Mouse (Mus musculus) neutrophil, adult 59 days (primary cell): ENCODE data around the gene Nup160. TPM values are rescaled to one million over a fixed set of nuclear protein-coding genes. Genes with fewer than 3 reads are reported as not detected.

Source experiments
- total RNA-seq, 2 experiments: library from RNA; stranded (reverse); gene quantifications; 1 replicate in 1 of 2; 2 replicates in 1 of 2; pipeline ENCODE4 v1.2.4; 2023

Gene Nup160
- total RNA-seq = 10 to 100 TPM; 30.4 to 33.0 TPM

DNA sequence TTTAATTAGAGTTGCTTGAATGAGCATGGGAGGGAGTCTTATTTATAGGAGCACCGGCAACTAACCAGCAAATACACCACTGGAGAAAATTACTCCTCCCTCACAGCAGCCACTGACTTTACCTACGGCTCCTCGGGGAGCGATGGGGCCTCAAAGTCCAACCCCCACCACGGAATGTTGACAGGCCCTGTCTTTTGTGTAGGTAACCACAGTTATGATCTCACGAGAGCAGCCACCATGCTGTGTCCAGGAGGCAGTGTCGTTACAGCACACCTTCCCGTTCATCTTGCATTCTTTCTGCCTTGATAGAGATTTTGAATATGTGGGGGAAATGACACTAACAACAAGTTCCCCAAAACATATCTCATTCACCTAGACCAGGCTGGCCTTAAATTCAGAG lies at the start of gene Nup160:
Gene Nup160 (plus strand): TSS at position 209 of the 400 bp plus-strand sequence.

DNA sequence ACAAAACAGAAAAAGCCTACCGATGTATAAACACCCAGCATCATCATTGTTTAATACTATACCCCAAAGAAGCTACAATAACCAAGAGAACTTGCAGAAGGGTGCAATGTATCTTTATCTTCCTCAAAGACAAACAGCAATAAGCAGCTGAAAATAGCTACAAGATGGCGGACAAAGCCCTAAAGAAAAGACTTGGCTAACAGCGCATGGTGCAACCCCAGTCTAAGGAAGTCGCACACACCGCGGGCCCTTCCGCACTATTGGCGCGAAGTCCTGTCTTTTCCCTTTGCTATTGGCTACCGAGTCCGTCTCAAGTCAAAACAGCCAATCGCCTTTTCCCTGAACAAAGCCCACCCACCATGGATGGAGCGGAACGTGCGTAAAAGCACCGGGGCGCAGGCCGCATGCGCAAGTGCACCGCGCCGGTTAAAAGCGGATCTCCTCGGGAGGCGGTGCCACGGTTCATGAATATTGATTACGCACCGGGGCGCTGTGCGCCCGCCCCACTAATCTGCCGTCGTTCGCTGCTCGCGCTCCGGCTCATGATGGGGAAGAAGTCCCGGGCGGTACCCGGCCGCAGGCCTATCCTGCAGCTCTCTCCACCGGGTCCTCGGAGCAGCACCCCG lies 68.2 kb downstream of the Nup160 start, which contains the start of gene Fnbp4:
Gene Fnbp4 (plus strand): TSS at position 318 of the 626 bp plus-strand sequence.

DNA sequence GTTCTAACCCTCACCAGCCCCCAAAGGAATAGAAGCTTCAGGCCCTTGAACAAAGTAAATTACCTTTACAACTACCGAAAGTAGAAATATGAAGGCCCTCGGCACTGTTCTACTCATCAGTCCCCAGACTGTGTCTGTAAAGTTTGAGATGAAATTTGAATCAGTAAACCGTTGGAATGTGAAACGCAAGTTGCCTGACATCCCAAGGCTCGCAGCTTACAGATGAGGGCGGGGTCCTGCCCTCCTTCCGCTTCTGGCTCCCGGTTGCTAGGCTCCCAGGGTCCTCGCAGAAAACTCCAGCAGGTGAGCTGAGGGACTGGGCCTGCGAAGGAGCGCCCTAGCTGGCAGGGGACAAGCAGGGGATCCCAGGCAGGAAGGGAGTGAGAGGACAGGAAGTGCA lies 105.4 kb downstream of the Nup160 start, which contains the start of gene Agbl2:
Gene Agbl2 (plus strand): TSS at position 270 of the 400 bp plus-strand sequence.

Other genes starting within 250 kb of the Nup160 start
- gene Ptprj, start 96.6 kb upstream of the Nup160 start, total RNA-seq = 100 to 1,000 TPM; 106 to 108 TPM
- gene Fnbp4, start 68.2 kb downstream of the Nup160 start, total RNA-seq = 100 to 1,000 TPM; 130 to 131 TPM
- gene Agbl2, start 105.5 kb downstream of the Nup160 start, total RNA-seq = under 1 TPM; 0.20 to 0.22 TPM
- gene Mtch2, start 169.9 kb downstream of the Nup160 start, total RNA-seq = 10 to 100 TPM; 51.9 to 62.9 TPM
- not detected for gene C1qtnf4, start 208.6 kb downstream of the Nup160 start, total RNA-seq
- 10 to 100 TPM; 16.0 to 16.9 TPM for gene Kbtbd4, start 227.5 kb downstream of the Nup160 start, total RNA-seq
- 10 to 100 TPM; 48.7 to 55.4 TPM for gene Ndufs3, start 227.6 kb downstream of the Nup160 start, total RNA-seq